Mouse (Mus musculus) cerebellum, postnatal 10 days (tissue): ENCODE measurements at regions not wholly inside any gene's neighbourhood (a gene's known extent, or its start where the extent isn't known, plus 50 kb on each side); places are given as distances from the start of the nearest gene placed in this dataset.

ENCODE experiments used
- DNase-seq, 2 experiments: peaks; one replicate each; pipeline ENCODE4 v3.0.0; 2021; ENCODE audit warnings: mixed read lengths in 2 of 2

DNA sequence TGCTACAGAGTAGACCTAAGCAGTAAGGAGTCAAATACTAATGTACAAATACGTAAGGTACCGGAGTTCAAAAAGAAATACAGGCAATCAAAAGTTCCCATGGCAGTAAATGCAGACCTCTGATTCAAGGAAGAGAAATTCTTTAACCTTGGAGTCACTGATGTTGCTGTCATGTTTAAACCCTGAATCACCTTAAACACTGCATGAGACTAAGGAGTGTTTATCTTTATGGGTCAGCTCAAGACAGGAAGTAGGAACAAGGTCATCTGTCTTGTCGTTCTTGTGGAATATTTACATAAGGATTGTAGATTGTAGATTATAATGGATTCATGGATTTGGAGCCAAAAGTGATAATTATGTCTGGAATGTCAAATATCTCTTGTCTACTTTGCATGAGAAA lies 1708.7 kb upstream of the Slc10a2 start:
- no peak for DNase-seq

DNA sequence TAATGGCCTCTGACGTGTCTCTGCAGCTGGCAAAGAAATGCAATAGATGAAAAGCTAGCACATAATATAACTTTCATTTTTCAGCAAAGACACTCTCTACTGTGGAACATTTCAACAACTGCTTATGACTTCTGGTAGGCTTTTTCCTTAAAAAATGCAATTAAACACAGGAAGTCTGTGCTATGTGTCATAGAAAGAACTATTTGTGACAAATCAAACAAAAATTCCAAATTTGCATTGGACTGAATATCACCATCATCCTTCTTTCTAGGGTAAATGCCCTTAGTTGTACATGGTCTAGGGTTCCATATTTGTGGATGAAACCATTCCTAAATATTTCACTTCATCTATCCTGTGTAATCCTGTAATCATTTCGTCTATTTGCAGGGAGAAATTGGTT lies 1702.0 kb upstream of the Slc10a2 start:
- DNase-seq, result no peak

DNA sequence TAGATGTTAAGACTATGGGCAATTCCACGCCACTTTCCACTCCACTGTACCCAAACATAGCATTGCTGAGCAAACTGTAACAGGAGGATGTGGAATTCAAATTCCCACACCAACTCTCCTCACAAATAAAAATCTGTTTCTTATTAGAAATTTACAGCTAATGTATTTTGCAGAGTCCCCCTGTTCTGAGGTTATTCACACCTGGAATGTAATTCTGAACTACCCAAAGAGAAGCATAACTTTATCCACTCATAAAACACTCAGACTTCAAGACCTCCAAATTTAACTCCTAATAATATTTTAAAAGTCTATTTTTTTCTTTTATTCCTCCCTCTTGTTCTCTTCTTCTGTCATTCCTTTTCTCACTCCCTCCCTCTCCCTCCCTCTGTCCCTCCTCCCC lies 1698.0 kb upstream of the Slc10a2 start:
- DNase-seq, result no peak

DNA sequence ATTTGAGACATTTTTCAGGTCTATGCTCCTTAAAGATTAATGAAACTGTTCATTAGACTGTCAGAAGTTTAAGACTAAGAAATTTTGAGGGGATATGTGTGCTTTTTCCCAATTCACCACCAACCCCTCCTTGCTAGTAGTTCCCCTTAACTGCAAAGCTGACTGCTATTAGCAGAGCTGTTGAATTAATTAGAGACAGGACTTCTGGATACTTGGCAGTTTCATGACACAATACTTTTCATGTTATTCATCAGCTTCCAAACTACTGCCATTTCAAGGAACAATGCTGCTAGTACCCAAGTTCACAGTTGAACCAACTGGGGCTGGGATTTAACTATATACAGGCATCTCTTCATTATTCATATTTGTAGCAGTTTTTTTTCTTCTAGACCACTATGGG lies 1695.9 kb upstream of the Slc10a2 start:
- DNase-seq, result no peak

DNA sequence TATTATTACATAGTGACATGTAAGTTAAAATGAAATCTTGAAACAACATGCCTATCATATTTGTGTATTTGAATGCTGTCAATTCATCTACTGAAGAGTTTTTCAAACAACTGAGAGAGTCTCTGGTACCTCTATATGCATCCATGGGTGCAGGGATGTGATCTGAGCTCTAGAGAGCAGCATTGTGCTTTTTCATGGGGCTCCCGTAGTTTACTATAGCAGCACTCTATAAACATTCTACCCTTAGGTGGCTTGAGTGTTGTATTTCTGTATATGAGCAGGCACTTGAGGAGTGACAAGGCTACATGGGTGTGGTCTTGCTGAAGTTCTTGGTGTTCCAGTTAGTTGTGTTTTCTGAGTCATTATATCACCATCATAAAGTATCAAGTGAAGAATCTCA lies 1683.9 kb upstream of the Slc10a2 start:
- peak; percentile 5 to 9 for DNase-seq

DNA sequence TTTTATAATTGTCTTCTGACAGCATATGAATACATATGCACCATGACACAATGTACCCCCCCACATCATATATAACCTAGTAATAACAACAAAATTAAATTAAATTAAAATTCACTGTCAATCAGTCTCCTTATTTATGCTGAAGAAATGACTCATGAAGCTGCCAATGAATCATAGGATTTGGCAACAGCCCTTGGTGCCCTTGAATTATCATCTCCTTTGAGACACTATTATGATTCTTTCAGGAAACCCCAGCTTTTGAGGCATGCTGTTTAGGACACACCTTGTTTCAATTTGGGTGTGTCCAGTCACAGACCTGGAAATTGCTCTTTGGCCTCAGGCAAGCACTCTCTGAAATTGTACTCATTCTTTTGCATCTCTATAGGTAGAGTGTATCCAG lies 1675.8 kb upstream of the Slc10a2 start:
- no peak for DNase-seq

DNA sequence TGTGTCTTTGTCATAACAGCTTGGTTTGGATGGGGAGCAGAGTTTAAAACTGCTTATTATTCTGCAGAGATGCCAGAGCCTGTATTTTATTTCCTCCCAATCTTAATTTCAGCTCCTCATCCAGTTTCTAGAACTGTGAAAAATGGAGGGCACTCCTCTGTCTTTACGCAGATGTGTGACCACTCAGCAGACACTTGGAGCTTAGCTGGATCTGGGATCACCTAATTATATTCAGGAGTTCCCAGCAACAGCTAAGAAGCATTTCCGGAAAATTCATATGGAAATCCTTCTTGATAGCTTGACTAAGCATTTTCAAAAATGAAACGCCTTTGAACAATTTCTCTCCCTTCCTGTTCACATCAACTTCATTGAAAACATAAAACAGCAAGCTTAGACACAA lies 1670.0 kb upstream of the Slc10a2 start:
- DNase-seq, result no peak

DNA sequence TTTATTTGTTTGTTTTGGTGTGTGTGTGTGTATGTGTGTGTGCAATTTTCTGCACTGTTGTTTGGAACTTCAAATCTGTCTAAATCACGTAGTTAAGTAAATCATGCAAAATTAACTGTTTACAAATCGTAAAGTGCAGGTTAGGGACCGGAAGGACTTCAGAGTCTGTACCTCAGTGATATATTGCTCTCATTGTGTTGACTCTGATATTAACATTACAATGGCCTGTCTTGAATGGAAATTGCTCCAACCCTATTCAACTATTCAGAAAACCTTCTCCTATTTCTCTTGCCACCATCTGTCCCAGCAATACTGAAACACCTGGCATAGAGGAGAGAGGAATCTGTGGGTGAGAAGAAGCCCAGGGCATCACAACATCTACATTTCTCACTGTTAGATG lies 1624.4 kb upstream of the Slc10a2 start:
- DNase-seq, result no peak

DNA sequence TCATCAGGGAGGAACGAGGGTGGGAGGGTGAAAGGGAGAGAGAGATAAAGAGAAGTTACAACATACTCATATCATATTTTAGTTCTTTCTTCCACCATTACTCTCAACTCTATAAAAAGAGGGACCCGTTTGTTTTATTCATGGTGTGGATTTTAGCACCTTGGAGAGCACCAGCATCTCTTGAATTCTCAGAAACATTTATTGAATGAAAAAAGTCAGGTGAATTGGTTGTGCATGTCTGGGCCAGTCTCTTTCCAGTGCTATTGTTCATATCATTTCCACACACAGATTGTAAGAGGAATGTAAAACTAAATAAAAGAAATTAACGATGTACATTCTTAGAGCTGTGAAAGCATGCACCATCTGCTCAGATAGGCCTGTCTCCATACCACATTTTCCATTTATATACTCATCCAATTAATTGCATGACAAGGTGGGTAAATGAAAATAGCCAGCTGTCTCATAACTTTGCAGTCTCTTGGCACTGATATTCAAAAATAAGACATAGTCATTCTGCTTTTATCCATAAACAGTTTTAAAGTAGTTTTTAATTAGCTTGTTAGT lies 1603.8 kb upstream of the Slc10a2 start:
- no peak for DNase-seq

DNA sequence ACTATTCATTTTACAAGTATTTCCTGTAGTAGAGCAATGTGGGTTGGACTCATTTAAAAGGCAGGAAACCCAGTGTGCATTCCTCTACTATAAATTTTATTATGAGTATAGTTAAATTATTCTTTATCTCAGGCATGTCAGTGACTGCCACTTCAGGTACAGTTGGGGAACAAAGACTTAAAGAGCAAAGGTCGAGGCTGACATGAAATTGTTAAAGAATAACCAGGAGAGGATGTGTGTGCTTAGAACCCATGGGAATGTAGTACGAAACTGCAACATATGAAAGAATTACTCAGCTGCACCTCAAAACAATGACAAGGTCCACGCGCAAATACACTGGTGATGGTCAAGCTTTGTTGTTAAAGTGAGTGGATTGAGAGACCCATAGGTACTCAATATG lies 1583.4 kb upstream of the Slc10a2 start:
- DNase-seq, result no peak

DNA sequence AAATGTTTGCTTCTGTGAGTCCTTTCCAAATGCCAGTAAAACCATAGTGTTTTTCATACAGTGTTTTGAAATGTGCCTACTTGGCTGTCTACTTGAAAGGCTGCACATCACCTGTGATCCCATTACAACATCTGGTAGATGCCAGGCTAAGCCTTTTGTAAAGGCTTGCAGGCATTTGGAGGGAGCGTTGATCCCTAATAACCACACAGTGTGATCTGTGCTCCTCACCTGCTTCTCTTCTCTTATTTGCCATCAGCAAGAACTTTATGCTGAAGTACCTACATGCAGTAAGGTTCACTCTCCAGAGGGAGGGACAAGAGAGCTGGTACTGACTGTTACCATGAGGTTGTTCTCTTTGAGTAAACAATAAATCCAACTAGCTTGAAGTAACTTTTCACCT lies 1553.7 kb upstream of the Slc10a2 start:
- no peak for DNase-seq

DNA sequence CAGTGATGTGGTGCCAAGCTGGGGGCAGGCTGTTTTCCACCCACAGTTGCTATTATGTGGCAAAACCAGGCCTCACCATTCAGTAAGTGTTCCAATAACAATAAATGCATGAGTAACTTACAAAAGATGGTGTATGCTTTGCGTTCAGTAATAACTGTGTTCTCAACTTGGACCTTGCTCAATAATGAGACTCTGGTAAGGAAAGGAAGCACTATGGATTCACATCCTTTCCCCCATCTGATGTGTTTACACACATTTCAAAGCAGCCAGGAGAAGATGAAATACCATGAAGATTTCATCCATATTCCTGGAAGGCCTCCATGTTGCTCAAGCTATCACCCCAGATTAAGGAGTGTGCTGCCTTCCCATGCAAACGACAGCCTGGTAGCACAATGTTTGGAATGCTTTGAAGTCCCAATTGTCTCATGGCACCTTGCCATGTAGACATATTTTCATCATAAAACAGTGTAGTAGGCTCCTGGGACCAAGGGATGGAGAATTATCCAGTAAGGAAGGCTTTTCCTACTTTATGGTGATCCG lies 1552.4 kb upstream of the Slc10a2 start:
- peak; percentile 35 to 37 for DNase-seq

DNA sequence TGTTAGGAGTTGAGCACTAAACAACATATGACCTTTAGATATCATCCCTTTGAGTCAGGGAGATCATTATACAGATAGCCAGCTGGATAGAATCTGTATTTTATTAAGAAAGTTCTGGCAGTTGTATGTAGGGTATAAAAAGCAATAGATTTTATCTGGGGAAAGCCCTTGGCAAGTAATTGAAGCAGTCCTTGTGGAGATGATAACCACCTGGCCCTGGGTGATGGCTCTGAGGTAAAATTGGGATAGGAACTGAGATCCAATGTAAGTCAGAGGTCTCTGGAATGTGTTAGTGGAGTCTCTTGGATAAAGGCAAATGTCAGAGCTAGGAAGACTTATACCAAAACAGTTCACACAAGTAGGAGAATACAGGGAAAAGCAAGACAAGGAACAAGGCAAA lies 1547.0 kb upstream of the Slc10a2 start:
- no peak for DNase-seq

DNA sequence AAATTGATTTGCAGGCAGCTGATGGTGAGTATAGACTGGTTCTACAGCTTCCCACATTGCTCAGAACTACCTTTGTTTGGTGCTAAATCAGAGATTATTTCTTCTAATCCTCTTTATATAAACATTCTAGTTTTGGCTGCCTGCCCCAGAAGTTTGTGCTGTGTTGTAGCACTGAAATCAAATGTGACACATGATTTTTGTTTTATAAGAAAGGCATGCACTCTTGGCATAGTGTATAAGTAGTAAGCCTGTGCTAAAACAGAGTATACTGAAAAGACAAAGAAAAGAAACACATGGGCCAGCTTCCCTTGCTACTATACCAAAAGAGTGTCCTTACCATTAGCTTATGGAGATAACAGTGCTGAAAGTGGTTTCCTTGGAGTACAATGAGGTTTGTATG lies 1542.9 kb upstream of the Slc10a2 start:
- DNase-seq, result no peak

DNA sequence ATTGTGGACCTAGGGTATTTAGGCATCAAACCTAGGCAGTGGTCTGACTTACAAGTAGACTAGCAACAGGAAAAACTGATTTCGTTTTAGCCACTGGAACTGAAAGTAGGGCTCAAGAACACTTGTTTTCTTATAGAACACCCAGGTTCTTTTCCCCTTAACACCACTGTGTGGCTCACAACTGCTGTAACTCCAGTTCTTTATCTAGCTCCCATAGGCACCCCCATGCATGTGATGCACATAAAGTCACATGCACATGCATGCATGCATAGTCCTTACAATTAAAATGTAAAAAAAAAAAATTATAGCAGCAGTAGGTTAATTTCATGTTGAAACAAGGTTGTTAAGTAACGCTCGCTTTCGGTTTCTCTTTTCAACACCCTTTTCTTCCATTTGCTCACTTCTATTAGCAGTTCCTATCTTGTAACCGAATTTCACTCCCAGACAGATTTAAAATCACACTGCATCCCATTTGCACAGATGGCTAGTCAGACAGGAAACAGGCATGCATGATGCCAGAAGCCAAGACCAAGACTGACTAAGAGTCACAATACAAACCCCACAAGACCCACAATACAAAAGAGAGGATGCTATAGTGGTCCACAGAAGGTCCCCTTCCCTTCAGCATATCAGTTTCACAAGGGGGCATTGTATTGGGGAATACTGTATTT lies 1540.3 kb upstream of the Slc10a2 start:
- DNase-seq, result peak in 1 of 2 experiments; percentile 2

DNA sequence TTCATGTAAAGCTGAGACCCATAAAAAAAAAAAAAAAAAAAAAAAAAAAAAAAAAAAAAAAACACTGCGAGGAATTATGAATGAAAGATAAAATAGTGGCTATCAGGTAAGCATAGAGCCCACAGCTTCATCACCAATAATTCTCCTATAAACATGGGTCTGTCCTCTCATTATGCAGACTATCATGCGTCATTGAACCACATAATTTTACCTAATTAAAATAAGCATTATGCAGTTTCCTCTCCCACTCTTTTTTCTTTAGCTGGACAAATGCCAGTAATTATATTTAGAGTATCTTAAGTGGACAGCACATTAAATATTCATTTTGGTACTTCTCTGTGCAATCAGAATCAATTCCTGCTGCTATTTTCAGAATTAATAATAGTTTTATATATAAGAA lies 1539.2 kb upstream of the Slc10a2 start:
- no peak for DNase-seq

DNA sequence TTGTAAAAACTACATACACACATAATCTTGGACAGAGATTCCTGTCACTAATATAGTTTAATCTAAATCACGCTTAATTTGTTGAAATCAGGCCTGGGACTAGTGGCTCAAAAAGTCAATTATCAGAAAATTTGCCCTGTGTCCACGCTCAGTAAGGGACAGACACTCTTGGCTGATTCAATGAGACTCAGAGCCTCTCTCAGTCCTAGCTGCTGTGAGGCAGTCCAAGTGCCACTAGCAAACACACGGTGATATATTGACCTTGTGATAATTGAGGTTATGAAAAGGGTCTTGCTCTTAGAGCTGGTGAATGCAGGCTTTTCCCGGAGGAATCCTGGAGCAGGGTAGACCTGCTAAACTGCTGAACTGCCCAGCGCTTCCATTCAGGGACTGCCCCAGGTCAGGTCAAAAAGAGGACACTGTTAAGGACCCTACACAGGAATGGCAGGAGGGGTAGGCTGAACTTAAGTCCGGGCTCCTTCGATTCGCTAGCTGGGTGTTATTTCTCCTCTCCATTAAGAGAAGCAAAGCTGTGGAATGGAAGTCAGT lies 1521.9 kb upstream of the Slc10a2 start:
- no peak for DNase-seq

DNA sequence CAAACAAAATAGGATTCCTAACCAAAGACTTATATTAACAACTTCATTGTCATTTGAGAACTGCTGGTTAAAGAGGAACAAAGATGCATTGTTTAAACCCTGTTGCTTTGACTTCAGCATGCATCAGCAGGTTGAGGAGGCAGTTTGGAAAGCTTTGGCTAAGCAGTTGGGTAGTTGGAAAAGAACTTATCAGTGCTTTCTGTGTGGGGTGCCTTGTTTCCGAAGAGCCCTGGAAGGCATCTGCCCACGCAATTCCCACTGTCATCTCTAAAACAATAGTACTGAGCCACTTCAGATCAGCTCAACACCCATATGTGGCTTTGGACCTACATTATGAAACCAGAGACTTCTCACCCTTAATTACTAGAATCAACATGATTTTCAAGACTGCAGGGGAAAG lies 1503.7 kb upstream of the Slc10a2 start:
- DNase-seq, result no peak

DNA sequence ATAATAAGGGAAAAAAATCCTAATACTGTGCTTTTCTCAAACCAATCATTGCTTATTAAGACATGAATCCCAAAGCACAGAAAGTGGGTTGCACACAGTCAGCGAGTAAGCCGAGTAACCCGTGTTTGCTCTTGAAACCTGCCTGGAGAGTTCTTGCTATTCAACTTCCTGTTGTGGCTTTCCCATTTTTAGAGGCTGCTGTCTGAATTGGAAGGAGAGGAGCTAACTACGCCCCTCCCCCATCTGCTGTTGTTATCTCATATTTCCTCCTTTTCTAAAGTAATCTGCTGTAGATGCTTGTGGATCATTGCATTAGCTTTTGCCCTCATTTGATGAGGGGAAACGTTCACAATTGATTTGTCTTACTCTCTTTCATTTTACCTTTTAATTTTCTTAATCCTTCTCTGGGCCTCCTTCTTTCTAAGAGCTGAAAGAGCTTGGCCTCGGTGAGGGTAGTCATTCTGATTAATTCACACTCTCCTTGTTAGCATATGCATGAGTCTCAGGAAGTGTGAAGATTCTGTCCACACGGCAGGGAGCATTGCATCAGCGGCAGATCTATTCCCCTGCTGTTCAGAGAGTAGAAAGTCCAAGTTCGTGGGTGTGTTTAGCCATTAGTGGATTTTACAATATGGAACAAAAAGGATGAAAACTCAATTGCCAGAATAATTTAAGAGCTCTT lies 1501.8 kb upstream of the Slc10a2 start:
- peak; percentile 10 to 11 for DNase-seq

DNA sequence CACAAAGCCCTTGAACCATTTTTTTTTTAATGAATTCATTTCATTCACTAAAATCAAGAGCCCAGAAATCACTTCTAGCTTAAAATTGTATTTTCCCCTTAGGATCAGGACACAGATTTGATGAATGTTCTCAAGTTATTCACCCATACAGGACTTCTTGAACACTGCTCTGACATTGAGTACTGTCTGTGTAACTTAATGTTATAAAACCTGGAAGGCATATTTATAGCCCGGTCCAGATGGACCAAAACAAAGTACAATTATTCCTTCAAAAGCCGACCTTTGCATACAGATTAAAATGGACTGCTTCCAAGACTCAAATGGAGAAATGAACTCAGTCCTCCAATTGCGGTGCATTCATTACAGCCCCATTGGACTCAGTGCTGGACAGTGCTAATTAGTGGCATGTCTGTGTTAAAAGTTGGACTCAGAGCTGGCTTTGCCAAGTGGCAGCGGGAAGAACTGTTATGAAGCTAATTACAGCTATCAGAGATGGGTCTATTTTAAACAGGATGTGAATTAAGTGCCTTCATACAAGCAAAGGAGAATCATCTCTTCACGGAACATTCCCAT lies 1499.2 kb upstream of the Slc10a2 start:
- peak; percentile 30 to 56 for DNase-seq

DNA sequence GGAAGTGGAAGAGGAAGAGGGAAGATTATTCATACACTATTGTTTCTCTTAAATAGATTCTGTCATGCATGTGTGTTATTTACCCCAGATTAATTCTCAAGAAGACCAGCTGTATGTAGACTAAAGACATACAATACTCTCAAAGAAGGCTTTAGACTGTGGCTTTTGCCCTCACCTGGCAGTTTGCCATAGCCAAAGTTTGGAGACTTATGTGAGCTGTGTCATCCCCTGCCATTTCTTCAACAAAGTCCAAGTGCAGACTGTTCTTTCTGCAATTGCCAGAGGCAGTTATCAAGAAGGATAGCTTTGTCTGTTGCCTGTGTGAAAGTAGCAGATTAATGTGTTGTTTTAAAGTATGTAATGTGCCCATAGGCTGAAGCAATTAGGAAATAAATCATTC lies 1485.0 kb upstream of the Slc10a2 start:
- no peak for DNase-seq

DNA sequence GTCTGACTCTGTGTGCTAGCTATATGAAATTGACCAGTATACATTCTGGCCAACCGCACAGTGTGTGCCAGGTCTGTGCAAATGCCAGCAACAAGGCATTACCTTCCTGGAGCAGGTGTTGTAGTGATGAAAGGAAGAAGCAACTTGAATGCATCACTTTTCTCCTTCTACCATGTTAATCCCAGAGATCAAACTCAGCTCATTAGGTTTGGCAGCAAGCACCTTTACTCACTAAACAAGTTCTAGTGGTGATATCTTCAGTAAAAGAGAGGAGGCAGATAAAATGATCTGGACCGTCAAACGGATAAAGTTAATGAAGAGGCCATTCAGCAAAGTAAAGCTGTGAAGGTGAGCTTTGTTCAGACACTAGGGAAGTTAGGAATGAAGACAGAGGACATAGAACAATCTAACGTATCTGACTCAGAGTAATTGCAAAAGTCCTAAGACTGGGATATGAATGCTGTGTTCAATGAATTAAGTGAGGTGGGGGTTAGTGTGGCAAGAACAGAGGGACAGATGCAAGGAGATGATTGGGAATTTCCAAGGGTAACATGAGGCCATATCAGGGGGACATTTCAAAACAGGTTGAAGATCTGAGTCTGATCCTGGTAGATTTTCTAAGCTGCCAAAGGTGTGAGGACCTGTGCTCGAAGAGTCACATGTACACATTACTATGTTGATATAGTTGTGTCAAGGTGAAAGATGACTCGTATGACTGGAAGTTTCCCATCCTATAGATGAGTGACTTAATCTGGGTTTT lies 1478.4 kb upstream of the Slc10a2 start:
- no peak for DNase-seq

DNA sequence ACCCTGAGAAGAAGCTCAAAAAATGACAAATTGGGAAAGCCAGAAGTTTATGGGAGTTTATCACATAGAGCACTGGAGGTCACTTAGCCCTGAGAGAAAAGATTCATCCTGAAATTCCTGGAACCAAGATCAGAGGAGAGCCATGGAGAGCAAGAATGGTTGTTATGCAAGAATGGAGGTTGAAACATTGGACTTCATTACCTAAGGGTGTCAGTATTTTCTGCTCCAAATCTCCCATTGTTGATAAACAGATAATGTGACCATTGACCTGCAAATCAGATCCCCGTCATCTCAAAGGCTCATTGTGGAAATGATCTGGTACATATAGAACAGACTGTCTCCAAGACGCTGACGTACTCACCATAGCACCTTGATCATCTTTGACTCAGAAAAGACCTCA lies 1477.6 kb upstream of the Slc10a2 start:
- DNase-seq, result no peak
